Mouse (Mus musculus) erythroblast, embryonic 14.5 days (primary cell): ENCODE measurements around the gene Epn2. TPM values are rescaled to one million over a fixed set of nuclear protein-coding genes. Genes with fewer than 3 reads are reported as not detected.
"Not testable (repeated sequence)": the region's sequence is repeated elsewhere in the genome, so short reads cannot be mapped to it uniquely, and the experiment has no call there.

ENCODE experiments used
- H3K27me3 ChIP-seq: 2 replicates; pipeline ENCODE4 v1.6.1; 2012; ENCODE audit warnings: inconsistent platforms; ENCODE audit not compliant: control insufficient read depth
- H3K36me3 ChIP-seq: 2 replicates; pipeline ENCODE4 v1.6.1; 2012; ENCODE audit warnings: mild to moderate bottlenecking, inconsistent platforms; ENCODE audit not compliant: control insufficient read depth
- H3K4me1 ChIP-seq: 2 replicates; pipeline ENCODE4 v1.6.1; 2012; ENCODE audit warnings: inconsistent platforms; ENCODE audit not compliant: control insufficient read depth
- H3K4me3 ChIP-seq: replicated peaks from 2 replicates; pipeline ENCODE3; 2012; ENCODE audit warnings: moderate library complexity, mild to moderate bottlenecking, inconsistent platforms
- H3K9me3 ChIP-seq: 2 replicates; pipeline ENCODE4 v1.6.1; 2012; ENCODE audit warnings: low read length, inconsistent platforms, mixed read lengths; ENCODE audit not compliant: control insufficient read depth
- GATA1 ChIP-seq: IDR thresholded peaks from 2 replicates; pipeline ENCODE4 v1.6.1; 2012; ENCODE audit warnings: low read length, inconsistent platforms, mixed read lengths
- TAL1 ChIP-seq: IDR thresholded peaks from 3 replicates; pipeline ENCODE4 v1.6.1; 2012; ENCODE audit warnings: low read length, inconsistent platforms, mixed read lengths
- polyA plus RNA-seq: library from polyadenylated mRNA; stranded (reverse); fragments of >175 nt; gene quantifications from 2 replicates; pipeline ENCODE4 v1.2.3, GENCODE M21; 2012

Gene Epn2
- polyA plus RNA-seq, 1 experiment = not detected

GRCm38 (mm10) chr11:61601465-61601864, 22.0 kb upstream of the Epn2 start:
- Histone ChIP-seq H3K4me1 (no peaks in the 10 kb centered on the region), H3K9me3 (no peaks in the 10 kb centered on the region), H3K4me3 (no peak overlapping the region), H3K36me3 (no peaks in the 10 kb centered on the region), H3K27me3 (peaks cover 14% of the 10 kb centered on the region)
- no peak for TF ChIP-seq GATA1

- TF ChIP-seq GATA1 (no peak), TAL1 (no peak)
- no peaks in the 10 kb centered on the region for H3K36me3 ChIP-seq
- H3K4me1 ChIP-seq = no peaks in the 10 kb centered on the region
- no peak overlapping the region for H3K4me3 ChIP-seq
- peaks cover 14% of the 10 kb centered on the region for H3K27me3 ChIP-seq
- no peaks in the 10 kb centered on the region for H3K9me3 ChIP-seq
Observed at GRCm38 (mm10) chr11:61598367-61598766, 18.9 kb upstream of the Epn2 start.

- H3K9me3 ChIP-seq = no peaks in the 10 kb centered on the region
- no peaks in the 10 kb centered on the region for H3K36me3 ChIP-seq
- no peak for TF ChIP-seq TAL1
- TF ChIP-seq GATA1 = no peak
- H3K4me3 ChIP-seq = no peak overlapping the region
- H3K27me3 ChIP-seq = peaks cover 14% of the 10 kb centered on the region
- H3K4me1 ChIP-seq = no peaks in the 10 kb centered on the region
Observed at GRCm38 (mm10) chr11:61597471-61597870, 18.0 kb upstream of the Epn2 start.

- Histone ChIP-seq H3K4me3 (no peak overlapping the region), H3K36me3 (no peaks in the 10 kb centered on the region), H3K27me3 (peaks cover 2% of the 10 kb centered on the region; the same call in 1 of the 2 replicates), H3K4me1 (no peaks in the 10 kb centered on the region), H3K9me3 (no peaks in the 10 kb centered on the region)
- TF ChIP-seq TAL1 (no peak), GATA1 (no peak)
Observed at GRCm38 (mm10) chr11:61593069-61593468, 13.6 kb upstream of the Epn2 start.

GRCm38 (mm10) chr11:61592061-61592460, 12.6 kb upstream of the Epn2 start:
- no peak overlapping the region for H3K4me3 ChIP-seq

GRCm38 (mm10) chr11:61590516-61591213, 11.2 kb upstream of the Epn2 start:
- H3K9me3 ChIP-seq = no peaks in the 10 kb centered on the region
- H3K27me3 ChIP-seq = peaks cover 2% of the 10 kb centered on the region; the same call in 1 of the 2 replicates
- no peaks in the 10 kb centered on the region for H3K4me1 ChIP-seq
- no peak overlapping the region for H3K4me3 ChIP-seq
- TF ChIP-seq TAL1 (no peak), GATA1 (no peak)
- no peaks in the 10 kb centered on the region for H3K36me3 ChIP-seq

More at GRCm38 (mm10) chr11:61592061-61592460, 12.6 kb upstream of the Epn2 start:
- Histone ChIP-seq H3K27me3 (peaks cover 2% of the 10 kb centered on the region; the same call in 1 of the 2 replicates), H3K36me3 (no peaks in the 10 kb centered on the region), H3K4me1 (no peaks in the 10 kb centered on the region), H3K9me3 (no peaks in the 10 kb centered on the region)
- TF ChIP-seq GATA1 (no peak), TAL1 (no peak)

- Histone ChIP-seq H3K9me3 (no peaks in the 10 kb centered on the region), H3K27me3 (peaks cover 3% of the 10 kb centered on the region), H3K4me1 (no peaks in the 10 kb centered on the region), H3K36me3 (no peaks in the 10 kb centered on the region), H3K4me3 (no peak overlapping the region)
- TF ChIP-seq TAL1 (no peak), GATA1 (no peak)
Observed at GRCm38 (mm10) chr11:61585421-61585820, 5.9 kb upstream of the Epn2 start.

- H3K4me3 ChIP-seq = no peak overlapping the region
- H3K27me3 ChIP-seq = peaks cover 8% of the 10 kb centered on the region
- no peaks in the 10 kb centered on the region for H3K4me1 ChIP-seq
- peaks cover under 1% of the 10 kb centered on the region for H3K9me3 ChIP-seq
- TF ChIP-seq TAL1 (no peak), GATA1 (no peak)
- H3K36me3 ChIP-seq = no peaks in the 10 kb centered on the region
Observed at GRCm38 (mm10) chr11:61584830-61585229, 5.3 kb upstream of the Epn2 start.

GRCm38 (mm10) chr11:61584096-61584495, 4.6 kb upstream of the Epn2 start:
- Histone ChIP-seq H3K36me3 (no peaks in the 10 kb centered on the region), H3K4me3 (no peak overlapping the region), H3K4me1 (peaks cover 6% of the 10 kb centered on the region), H3K9me3 (peaks cover 6% of the 10 kb centered on the region), H3K27me3 (peaks cover 15% of the 10 kb centered on the region)
- TF ChIP-seq TAL1 (no peak), GATA1 (no peak)

GRCm38 (mm10) chr11:61582808-61583207, 3.3 kb upstream of the Epn2 start:
- not testable (repeated sequence) for H3K4me3 ChIP-seq, H3K36me3 ChIP-seq, H3K9me3 ChIP-seq
- H3K27me3 ChIP-seq = peaks cover 28% of the 10 kb centered on the region
- peaks cover 11% of the 10 kb centered on the region for H3K4me1 ChIP-seq
